Comparison of ENCODE assay signal across 8 mouse cellular contexts in the genomic region with DNA sequence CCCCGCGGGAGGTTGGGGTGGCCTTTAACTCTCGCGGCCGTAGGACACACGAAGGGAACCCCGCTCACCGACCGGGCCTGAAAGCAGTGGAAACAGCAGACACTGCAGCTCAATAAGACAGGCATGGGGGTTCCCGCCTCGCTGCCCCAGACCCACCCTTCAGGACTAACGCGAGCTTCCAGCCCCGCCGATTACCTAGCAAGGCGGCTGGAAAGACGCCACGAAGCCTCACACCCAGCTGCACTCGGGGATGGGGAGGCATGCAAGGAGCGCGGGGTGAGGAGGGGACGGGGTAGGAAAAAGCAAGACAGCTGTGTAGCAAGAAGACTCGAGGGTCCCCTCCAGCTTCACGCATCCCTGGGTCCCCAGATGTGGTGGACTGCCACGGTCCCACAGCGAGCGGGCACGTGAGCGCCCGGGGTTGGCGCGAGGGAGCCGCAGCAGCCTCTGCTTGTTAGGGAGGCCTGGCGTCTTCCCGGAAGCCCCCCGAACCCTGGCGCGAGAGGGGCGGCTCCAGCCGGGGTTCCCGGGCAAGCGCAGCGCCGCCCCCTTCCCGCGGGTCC. TPM values are rescaled to one million over a fixed set of nuclear protein-coding genes. Genes with fewer than 3 reads are reported as not detected.
DNase-seq lines count a peak whose midpoint lies in the region; ATAC-seq and TF ChIP-seq lines count a peak whose summit lies in the region.

No protein-coding gene starts in this region.

- H3K9ac ChIP-seq in heart, embryonic 13.5 days: peak overlapping the region; percentile 97
- peak overlapping the region; percentile 94 for H3K9ac ChIP-seq in limb, embryonic 12.5 days (replicated peaks)
- H3K9ac ChIP-seq in neural tube, embryonic 13.5 days: peak overlapping the region; percentile 91

- no peak; the same call in 1 of the 2 replicates for ATAC-seq in heart, embryonic 13.5 days (ENCODE audit: extremely low read depth, insufficient number of reproducible peaks, low FRiP score, low TSS enrichment)
- ATAC-seq in limb, embryonic 12.5 days (ENCODE audit: insufficient number of reproducible peaks, insufficient read depth, low FRiP score, low TSS enrichment, low read depth): peak; percentile 78
- ATAC-seq in neural tube, embryonic 13.5 days (ENCODE audit: low read depth): peak; percentile 86

- H3K36me3 ChIP-seq in heart, embryonic 10.5 days: peaks cover 24% of the 10 kb centered on the region
- peaks cover 8% of the 10 kb centered on the region for H3K36me3 ChIP-seq in C2C12 (ENCODE audit: control insufficient read depth, insufficient read depth)
- peaks cover 27% of the 10 kb centered on the region for H3K36me3 ChIP-seq in heart, embryonic 13.5 days
- peaks cover 29% of the 10 kb centered on the region for H3K36me3 ChIP-seq in limb, embryonic 12.5 days
- H3K36me3 ChIP-seq in neural tube, embryonic 13.5 days: peaks cover 27% of the 10 kb centered on the region

- peak overlapping the region; percentile 92 for H3K27ac ChIP-seq in heart, embryonic 10.5 days
- H3K27ac ChIP-seq in brown adipose tissue, adult 24 weeks (replicated peaks; ENCODE audit: low read depth, low read length): no peak overlapping the region
- H3K27ac ChIP-seq in heart, embryonic 13.5 days (replicated peaks): peak overlapping the region; percentile 96
- peak overlapping the region; percentile 97 for H3K27ac ChIP-seq in limb, embryonic 12.5 days
- peak overlapping the region; percentile 98 for H3K27ac ChIP-seq in neural tube, embryonic 13.5 days (replicated peaks)

- peaks cover 9% of the 10 kb centered on the region for H3K79me3 ChIP-seq in C2C12 (ENCODE audit: low read depth)

- no peak for TF ChIP-seq CTCF in C2C12 (IDR thresholded peaks at IDR 0.05; ENCODE audit: control insufficient read depth, insufficient read depth, insufficient read length)

- peak overlapping the region; percentile 88 for H3K4me3 ChIP-seq in heart, embryonic 10.5 days
- peak overlapping the region; percentile 63 for H3K4me3 ChIP-seq in C2C12 (ENCODE audit: insufficient read depth, poor library complexity, severe bottlenecking)
- peak overlapping the region; percentile 56 for H3K4me3 ChIP-seq in brown adipose tissue, adult 24 weeks (ENCODE audit: insufficient read depth, low read depth, low read length)
- H3K4me3 ChIP-seq in heart, embryonic 13.5 days: peak overlapping the region; percentile 82
- peak overlapping the region; percentile 79 for H3K4me3 ChIP-seq in limb, embryonic 12.5 days (replicated peaks)
- peak overlapping the region; percentile 83 for H3K4me3 ChIP-seq in neural tube, embryonic 13.5 days

- peaks cover 50% of the 10 kb centered on the region for H3K79me2 ChIP-seq in C2C12 (ENCODE audit: control insufficient read depth, insufficient read depth)

- no peaks in the 10 kb centered on the region for H3K27me3 ChIP-seq in heart, embryonic 10.5 days (ENCODE audit: insufficient read depth, poor library complexity, severe bottlenecking)
- H3K27me3 ChIP-seq in C2C12 (ENCODE audit: control insufficient read depth, insufficient read depth, insufficient read length): no peaks in the 10 kb centered on the region
- no peaks in the 10 kb centered on the region for H3K27me3 ChIP-seq in heart, embryonic 13.5 days (replicated peaks)
- no peaks in the 10 kb centered on the region for H3K27me3 ChIP-seq in limb, embryonic 12.5 days
- no peaks in the 10 kb centered on the region for H3K27me3 ChIP-seq in neural tube, embryonic 13.5 days

- under 1% methylated on average over 46 of the region's 46 CpGs for WGBS in heart, embryonic 10.5 days
- WGBS in heart, embryonic 13.5 days: 1% methylated on average over 46 of the region's 46 CpGs
- WGBS in limb, embryonic 12.5 days: under 1% methylated on average over 46 of the region's 46 CpGs
- under 1% methylated on average over 46 of the region's 46 CpGs for WGBS in neural tube, embryonic 13.5 days

- peak overlapping the region; percentile 99 for H3K4me2 ChIP-seq in heart, embryonic 13.5 days
- H3K4me2 ChIP-seq in limb, embryonic 12.5 days: peak overlapping the region; percentile 93
- H3K4me2 ChIP-seq in neural tube, embryonic 13.5 days: peak overlapping the region; percentile 69

- no peak for DNase-seq in heart, embryonic 10.5 days (ENCODE audit: low spot score)
- no peak for DNase-seq in heart, adult 8-10 months (ENCODE audit: low spot score)
- DNase-seq in layer of hippocampus, adult 18-20 months (ENCODE audit: low spot score in 2 of 2): no peak

- H3K9me3 ChIP-seq in heart, embryonic 10.5 days: no peaks in the 10 kb centered on the region
- H3K9me3 ChIP-seq in heart, embryonic 13.5 days: no peaks in the 10 kb centered on the region
- no peaks in the 10 kb centered on the region for H3K9me3 ChIP-seq in limb, embryonic 12.5 days
- no peaks in the 10 kb centered on the region for H3K9me3 ChIP-seq in neural tube, embryonic 13.5 days

- peak overlapping the region; percentile 95 for H3ac ChIP-seq in C2C12 (ENCODE audit: control insufficient read depth, insufficient read length, low read depth)

- H3K4me1 ChIP-seq in heart, embryonic 10.5 days: peaks cover 62% of the 10 kb centered on the region
- H3K4me1 ChIP-seq in brown adipose tissue, adult 24 weeks (ENCODE audit: control insufficient read depth, insufficient read depth, insufficient read length, low read length): peaks cover 4% of the 10 kb centered on the region; the same call in 1 of the 2 replicates
- H3K4me1 ChIP-seq in heart, embryonic 13.5 days: peaks cover 64% of the 10 kb centered on the region
- peaks cover 28% of the 10 kb centered on the region for H3K4me1 ChIP-seq in limb, embryonic 12.5 days (replicated peaks)
- H3K4me1 ChIP-seq in neural tube, embryonic 13.5 days (replicated peaks): peaks cover 49% of the 10 kb centered on the region

TF ChIP-seq in C2C12, 6 proteins besides CTCF, POLR2A, EP300 and RAD21:
- TF ChIP-seq MYOG (IDR thresholded peaks at IDR 0.05; ENCODE audit: control insufficient read depth, extremely low read depth, insufficient read length) (no peak), FOSL1 (IDR thresholded peaks at IDR 0.05; ENCODE audit: insufficient read depth, low read length, poor library complexity, severe bottlenecking) (no peak), MAX (IDR thresholded peaks at IDR 0.05) (no peak), MYOD1 (IDR thresholded peaks at IDR 0.05; ENCODE audit: control insufficient read depth, insufficient read length, low read depth) (no peak), CEBPB (IDR thresholded peaks at IDR 0.05; ENCODE audit: low read depth) (no peak), USF1 (IDR thresholded peaks at IDR 0.05; ENCODE audit: low read depth) (no peak)

RNA-seq across cellular contexts. Expression of a gene that starts 0.5 kb away (rescaled TPM):
- polyA plus RNA-seq in heart, embryonic 10.5 days (2016; fragmentation: Nextera tagmentation; extraction: Ambion mirVana): 56.7 and 78.7 TPM in 2 replicates
- 1 to 10 TPM in 1 of 4 experiments, under 1 TPM in 3; 0.08 to 1.0 (median 0.27) TPM for total RNA-seq in heart, adult 8-10 months (2022)
- polyA plus RNA-seq in C2C12 (2012; fragmentation: generic; extraction: Trizol): 15.6 TPM
- not detected in 2 replicates for polyA plus RNA-seq in brown adipose tissue, adult 24 weeks (2012; ENCODE audit: insufficient read depth, insufficient read length, missing spikeins)
- polyA plus RNA-seq in heart, embryonic 13.5 days (2015; fragmentation: Nextera tagmentation; extraction: Ambion mirVana): 46.2 and 47.6 TPM in 2 replicates
- 81.8 and 82.0 TPM in 2 replicates for polyA plus RNA-seq in limb, embryonic 12.5 days (2016; fragmentation: Nextera tagmentation; extraction: Ambion mirVana)
- polyA plus RNA-seq in neural tube, embryonic 13.5 days (2015; fragmentation: Nextera tagmentation; extraction: Ambion mirVana): 90.3 and 94.0 TPM in 2 replicates
- total RNA-seq in layer of hippocampus, adult 18-20 months (2021): 1 to 10 TPM; 1.4 to 1.5 TPM

RNA-seq across cellular contexts. Expression of a gene that starts 47.4 kb away (rescaled TPM):
- polyA plus RNA-seq in heart, embryonic 10.5 days (2016; fragmentation: Nextera tagmentation; extraction: Ambion mirVana): 4.4 and 8.5 TPM in 2 replicates
- total RNA-seq in heart, adult 8-10 months (2022): 1 to 10 TPM; 3.5 to 6.5 (median 4.0) TPM
- 7.0 TPM for polyA plus RNA-seq in C2C12 (2012; fragmentation: generic; extraction: Trizol)
- polyA plus RNA-seq in brown adipose tissue, adult 24 weeks (2012; ENCODE audit: insufficient read depth, insufficient read length, missing spikeins): 4.1 and 4.6 TPM in 2 replicates
- polyA plus RNA-seq in heart, embryonic 13.5 days (2015; fragmentation: Nextera tagmentation; extraction: Ambion mirVana): 2.6 and 3.1 TPM in 2 replicates
- polyA plus RNA-seq in limb, embryonic 12.5 days (2016; fragmentation: Nextera tagmentation; extraction: Ambion mirVana): 7.3 and 8.4 TPM in 2 replicates
- polyA plus RNA-seq in neural tube, embryonic 13.5 days (2015; fragmentation: Nextera tagmentation; extraction: Ambion mirVana): 6.9 and 7.8 TPM in 2 replicates
- 10 to 100 TPM; 15.3 to 15.8 TPM for total RNA-seq in layer of hippocampus, adult 18-20 months (2021)

RNA-seq across cellular contexts. Expression of a gene that starts 53.7 kb away (rescaled TPM):
- 33.4 and 38.8 TPM in 2 replicates for polyA plus RNA-seq in heart, embryonic 10.5 days (2016; fragmentation: Nextera tagmentation; extraction: Ambion mirVana)
- 10 to 100 TPM; 24.0 to 30.2 (median 26.4) TPM for total RNA-seq in heart, adult 8-10 months (2022)
- polyA plus RNA-seq in C2C12 (2012; fragmentation: generic; extraction: Trizol): 14.2 TPM
- polyA plus RNA-seq in brown adipose tissue, adult 24 weeks (2012; ENCODE audit: insufficient read depth, insufficient read length, missing spikeins): 25.8 and 28.7 TPM in 2 replicates
- 27.6 and 28.6 TPM in 2 replicates for polyA plus RNA-seq in heart, embryonic 13.5 days (2015; fragmentation: Nextera tagmentation; extraction: Ambion mirVana)
- polyA plus RNA-seq in limb, embryonic 12.5 days (2016; fragmentation: Nextera tagmentation; extraction: Ambion mirVana): 60.6 and 61.7 TPM in 2 replicates
- polyA plus RNA-seq in neural tube, embryonic 13.5 days (2015; fragmentation: Nextera tagmentation; extraction: Ambion mirVana): 51.4 and 63.2 TPM in 2 replicates
- total RNA-seq in layer of hippocampus, adult 18-20 months (2021): 10 to 100 TPM; 51.7 to 52.3 TPM

RNA-seq across cellular contexts. Expression of a gene that starts 57.8 kb away (rescaled TPM):
- not detected in 2 replicates for polyA plus RNA-seq in heart, embryonic 10.5 days (2016; fragmentation: Nextera tagmentation; extraction: Ambion mirVana)
- total RNA-seq in heart, adult 8-10 months (2022): not detected
- not detected for polyA plus RNA-seq in C2C12 (2012; fragmentation: generic; extraction: Trizol)
- polyA plus RNA-seq in brown adipose tissue, adult 24 weeks (2012; ENCODE audit: insufficient read depth, insufficient read length, missing spikeins): not detected in 2 replicates
- polyA plus RNA-seq in heart, embryonic 13.5 days (2015; fragmentation: Nextera tagmentation; extraction: Ambion mirVana): not detected in 2 replicates
- polyA plus RNA-seq in limb, embryonic 12.5 days (2016; fragmentation: Nextera tagmentation; extraction: Ambion mirVana): 0.59 TPM in 1 of 2 replicates, not detected in the other
- polyA plus RNA-seq in neural tube, embryonic 13.5 days (2015; fragmentation: Nextera tagmentation; extraction: Ambion mirVana): not detected in 2 replicates
- total RNA-seq in layer of hippocampus, adult 18-20 months (2021): not detected

Comparison
In these comparisons a context has a peak if more than half of its experiments do, and no peak if none do; other contexts are left out.
1. RNA of a gene that starts 0.5 kb away (polyA plus RNA-seq): 90.3 to 94.0 TPM in neural tube, embryonic 13.5 days, 81.8 to 82.0 TPM in limb, embryonic 12.5 days, 56.7 to 78.7 TPM in heart, embryonic 10.5 days, 46.2 to 47.6 TPM in heart, embryonic 13.5 days and 15.6 TPM in C2C12 (single experiment); not detected in brown adipose tissue, adult 24 weeks; every median in the first group is over 10 times any median in the second.
2. Peak in every context shown above with its lines, with median percentiles within 50 percentile points of each other: H3K4me3 ChIP-seq, H3K4me2 ChIP-seq and H3K9ac ChIP-seq.